Mouse (Mus musculus): ENCODE measurements around the gene 2300002M23Rik. TPM values are rescaled to one million over a fixed set of nuclear protein-coding genes. Genes with fewer than 3 reads are reported as not detected.

The 2300002M23Rik gene
- 0.11 TPM in 1 of 2 replicates, not detected in the other for polyA plus RNA-seq (2015; fragmentation: Nextera tagmentation; extraction: Ambion mirVana)

DNA sequence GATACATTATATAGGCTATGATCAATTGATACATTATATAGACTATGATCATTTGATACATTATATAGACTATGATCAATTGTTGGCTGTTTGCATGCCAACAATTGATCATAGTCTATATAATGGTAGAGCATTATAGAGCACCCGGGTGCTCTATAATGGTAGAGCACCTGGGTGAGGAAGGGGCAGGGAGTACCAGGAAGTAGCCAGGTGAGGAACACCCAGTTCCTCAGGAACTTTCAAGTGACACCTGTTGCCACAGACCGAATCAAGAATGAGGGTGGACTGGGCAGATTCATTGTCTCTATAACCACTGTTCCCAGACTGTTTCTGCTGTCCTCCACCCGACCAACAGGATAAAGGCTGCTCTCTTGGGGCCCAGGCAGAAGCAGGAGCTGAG is at the start of gene 2300002M23Rik:
TSS of gene 2300002M23Rik (plus strand) at position 301 of the 400 bp plus-strand sequence.
- Histone ChIP-seq H3K27ac (ENCODE audit: low read length) (no peak within 1 kb of the TSS), H3K9ac (ENCODE audit: low read length) (no peak within 1 kb of the TSS), H3K4me3 (ENCODE audit: low read length) (no peak within 1 kb of the TSS), H3K36me3 (ENCODE audit: control insufficient read depth, insufficient read depth, low read length) (no peaks in the 10 kb centered on the region), H3K4me1 (replicated peaks; ENCODE audit: control insufficient read depth, insufficient read depth, low read length) (peaks cover 8% of the 10 kb centered on the region; the same call in 1 of the 2 replicates), H3K27me3 (ENCODE audit: control insufficient read depth, insufficient read depth, low read depth, low read length) (peaks cover 15% of the 10 kb centered on the region), H3K4me2 (ENCODE audit: low read depth, low read length) (no peak within 1 kb of the TSS), H3K9me3 (ENCODE audit: control insufficient read depth, low read length) (no peaks in the 10 kb centered on the region)
- 45% methylated on average over 3 of the region's 3 CpGs for WGBS
- ATAC-seq (ENCODE audit: low read depth), result no peak

- H3K9me3 ChIP-seq (ENCODE audit: control insufficient read depth, low read length), result no peaks in the 10 kb centered on the region
- no peaks in the 10 kb centered on the region for H3K27me3 ChIP-seq (ENCODE audit: control insufficient read depth, insufficient read depth, low read depth, low read length)
- peak overlapping the region; percentile 72 for H3K4me2 ChIP-seq (ENCODE audit: low read depth, low read length)
- WGBS, result 5% methylated on average over 12 of the region's 12 CpGs
- peak overlapping the region; percentile 71 for H3K9ac ChIP-seq (ENCODE audit: low read length)
- peaks cover 2% of the 10 kb centered on the region; the same call in 1 of the 2 replicates for H3K36me3 ChIP-seq (ENCODE audit: control insufficient read depth, insufficient read depth, low read length)
- H3K4me3 ChIP-seq (ENCODE audit: low read length), result peak overlapping the region; percentile 69
- H3K27ac ChIP-seq (ENCODE audit: low read length), result peak overlapping the region; percentile 62
- ATAC-seq (ENCODE audit: low read depth), result no peak
- H3K4me1 ChIP-seq (replicated peaks; ENCODE audit: control insufficient read depth, insufficient read depth, low read length), result peaks cover 29% of the 10 kb centered on the region
Observed at GRCm38 (mm10) chr17:35517526-35517925, 49.7 kb upstream of the 2300002M23Rik start.

- 80% methylated on average over 9 of the region's 9 CpGs for WGBS
- no peak for ATAC-seq (ENCODE audit: low read depth)
- Histone ChIP-seq H3K4me1 (replicated peaks; ENCODE audit: control insufficient read depth, insufficient read depth, low read length) (no peaks in the 10 kb centered on the region), H3K27ac (ENCODE audit: low read length) (no peak overlapping the region), H3K4me2 (ENCODE audit: low read depth, low read length) (no peak overlapping the region), H3K9ac (ENCODE audit: low read length) (no peak overlapping the region), H3K9me3 (ENCODE audit: control insufficient read depth, low read length) (no peaks in the 10 kb centered on the region), H3K36me3 (ENCODE audit: control insufficient read depth, insufficient read depth, low read length) (peaks cover 25% of the 10 kb centered on the region), H3K4me3 (ENCODE audit: low read length) (no peak overlapping the region), H3K27me3 (ENCODE audit: control insufficient read depth, insufficient read depth, low read depth, low read length) (no peaks in the 10 kb centered on the region)
Observed at GRCm38 (mm10) chr17:35524354-35524753, 42.9 kb upstream of the 2300002M23Rik start.

DNA sequence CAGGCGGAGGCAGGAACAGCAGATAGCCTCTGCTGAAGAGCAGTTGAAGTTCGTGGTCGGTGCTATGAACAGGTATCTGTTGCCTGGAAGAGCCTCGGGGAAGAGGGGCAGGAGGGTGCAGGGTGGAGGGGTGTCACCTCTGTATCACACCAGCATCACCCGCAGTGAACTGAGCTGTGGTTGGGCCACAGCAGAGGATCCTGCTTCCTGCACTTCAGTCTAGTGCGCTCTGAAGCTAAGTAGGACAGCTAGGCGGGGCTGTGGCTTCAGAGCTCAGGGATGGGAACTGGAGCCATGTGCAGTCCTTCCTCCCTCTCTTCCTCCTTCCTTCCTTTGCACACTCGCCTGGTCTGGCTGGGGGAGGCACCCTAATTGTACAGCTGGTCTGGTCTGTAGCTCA is 40.6 kb upstream of the 2300002M23Rik start:
- no peak overlapping the region for H3K4me2 ChIP-seq (ENCODE audit: low read depth, low read length)
- no peak for ATAC-seq (ENCODE audit: low read depth)
- H3K27ac ChIP-seq (ENCODE audit: low read length), result no peak overlapping the region
- H3K4me3 ChIP-seq (ENCODE audit: low read length), result no peak overlapping the region
- no peaks in the 10 kb centered on the region for H3K27me3 ChIP-seq (ENCODE audit: control insufficient read depth, insufficient read depth, low read depth, low read length)
- H3K9ac ChIP-seq (ENCODE audit: low read length), result no peak overlapping the region; the same call in 1 of the 2 replicates
- 71% methylated on average over 8 of the region's 8 CpGs for WGBS
- no peaks in the 10 kb centered on the region for H3K9me3 ChIP-seq (ENCODE audit: control insufficient read depth, low read length)
- peaks cover 34% of the 10 kb centered on the region for H3K36me3 ChIP-seq (ENCODE audit: control insufficient read depth, insufficient read depth, low read length)
- no peaks in the 10 kb centered on the region for H3K4me1 ChIP-seq (replicated peaks; ENCODE audit: control insufficient read depth, insufficient read depth, low read length)

GRCm38 (mm10) chr17:35532360-35532759 is 34.9 kb upstream of the 2300002M23Rik start:
- Histone ChIP-seq H3K27ac (ENCODE audit: low read length) (no peak overlapping the region), H3K4me1 (replicated peaks; ENCODE audit: control insufficient read depth, insufficient read depth, low read length) (peaks cover 4% of the 10 kb centered on the region; the same call in 1 of the 2 replicates), H3K36me3 (ENCODE audit: control insufficient read depth, insufficient read depth, low read length) (peaks cover 22% of the 10 kb centered on the region), H3K4me2 (ENCODE audit: low read depth, low read length) (no peak overlapping the region), H3K9ac (ENCODE audit: low read length) (no peak overlapping the region), H3K9me3 (ENCODE audit: control insufficient read depth, low read length) (no peaks in the 10 kb centered on the region), H3K27me3 (ENCODE audit: control insufficient read depth, insufficient read depth, low read depth, low read length) (no peaks in the 10 kb centered on the region), H3K4me3 (ENCODE audit: low read length) (no peak overlapping the region)
- no peak for ATAC-seq (ENCODE audit: low read depth)
- WGBS, result 1% methylated on average over 3 of the region's 3 CpGs

GRCm38 (mm10) chr17:35532901-35533300 is 34.3 kb upstream of the 2300002M23Rik start, which contains the start of gene Psors1c2:
TSS of gene Psors1c2 (plus strand) at chr17:35533201.
- no peaks in the 10 kb centered on the region for H3K9me3 ChIP-seq (ENCODE audit: control insufficient read depth, low read length)
- H3K27ac ChIP-seq (ENCODE audit: low read length), result no peak within 1 kb of the TSS
- no peak for ATAC-seq (ENCODE audit: low read depth)
- peaks cover 20% of the 10 kb centered on the region for H3K36me3 ChIP-seq (ENCODE audit: control insufficient read depth, insufficient read depth, low read length)
- peaks cover 4% of the 10 kb centered on the region; the same call in 1 of the 2 replicates for H3K4me1 ChIP-seq (replicated peaks; ENCODE audit: control insufficient read depth, insufficient read depth, low read length)
- H3K4me2 ChIP-seq (ENCODE audit: low read depth, low read length), result no peak within 1 kb of the TSS
- WGBS, result 21% methylated on average over 7 of the region's 7 CpGs
- H3K9ac ChIP-seq (ENCODE audit: low read length), result no peak within 1 kb of the TSS
- no peak within 1 kb of the TSS for H3K4me3 ChIP-seq (ENCODE audit: low read length)
- H3K27me3 ChIP-seq (ENCODE audit: control insufficient read depth, insufficient read depth, low read depth, low read length), result no peaks in the 10 kb centered on the region

DNA sequence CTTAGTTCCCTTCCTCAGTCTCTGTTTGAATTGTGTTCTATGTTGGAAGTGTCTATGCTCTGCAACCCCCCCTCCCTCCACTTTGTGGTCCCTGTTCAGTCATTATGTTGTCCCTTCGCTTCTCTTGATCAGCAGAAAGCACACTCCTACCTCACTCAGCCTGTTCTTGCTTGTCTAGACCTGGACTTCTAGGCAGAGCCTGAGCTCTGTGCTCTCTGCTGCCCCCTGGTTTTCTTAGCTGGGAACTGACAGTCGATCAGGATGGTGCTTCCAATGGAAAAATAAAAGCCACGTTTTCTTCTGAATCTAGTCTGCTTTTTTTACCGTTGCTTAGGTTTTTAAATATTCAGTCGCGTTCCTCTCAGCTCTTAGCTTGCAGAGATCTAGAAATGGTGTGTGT is 32.9 kb upstream of the 2300002M23Rik start:
- 9% methylated on average over 6 of the region's 6 CpGs for WGBS
- no peak overlapping the region for H3K4me2 ChIP-seq (ENCODE audit: low read depth, low read length)

GRCm38 (mm10) chr17:35537421-35537820 is 29.8 kb upstream of the 2300002M23Rik start:
- no peaks in the 10 kb centered on the region for H3K9me3 ChIP-seq (ENCODE audit: control insufficient read depth, low read length)
- H3K4me3 ChIP-seq (ENCODE audit: low read length), result no peak overlapping the region
- WGBS, result 75% methylated on average over 4 of the region's 4 CpGs
- H3K9ac ChIP-seq (ENCODE audit: low read length), result no peak overlapping the region
- H3K4me2 ChIP-seq (ENCODE audit: low read depth, low read length), result no peak overlapping the region
- no peaks in the 10 kb centered on the region for H3K36me3 ChIP-seq (ENCODE audit: control insufficient read depth, insufficient read depth, low read length)
- no peaks in the 10 kb centered on the region for H3K27me3 ChIP-seq (ENCODE audit: control insufficient read depth, insufficient read depth, low read depth, low read length)
- ATAC-seq (ENCODE audit: low read depth), result no peak
- H3K27ac ChIP-seq (ENCODE audit: low read length), result no peak overlapping the region
- H3K4me1 ChIP-seq (replicated peaks; ENCODE audit: control insufficient read depth, insufficient read depth, low read length), result peaks cover 4% of the 10 kb centered on the region; the same call in 1 of the 2 replicates

More for the DNA sequence above, 32.9 kb upstream of the 2300002M23Rik start:
- H3K4me1 ChIP-seq (replicated peaks; ENCODE audit: control insufficient read depth, insufficient read depth, low read length), result peaks cover 4% of the 10 kb centered on the region; the same call in 1 of the 2 replicates
- peaks cover 9% of the 10 kb centered on the region for H3K36me3 ChIP-seq (ENCODE audit: control insufficient read depth, insufficient read depth, low read length)
- peak; percentile 72 for ATAC-seq (ENCODE audit: low read depth)
- no peak overlapping the region for H3K4me3 ChIP-seq (ENCODE audit: low read length)
- H3K27ac ChIP-seq (ENCODE audit: low read length), result no peak overlapping the region
- no peaks in the 10 kb centered on the region for H3K27me3 ChIP-seq (ENCODE audit: control insufficient read depth, insufficient read depth, low read depth, low read length)
- no peak overlapping the region for H3K9ac ChIP-seq (ENCODE audit: low read length)
- H3K9me3 ChIP-seq (ENCODE audit: control insufficient read depth, low read length), result no peaks in the 10 kb centered on the region

- no peak overlapping the region for H3K27ac ChIP-seq (ENCODE audit: low read length)
- ATAC-seq (ENCODE audit: low read depth), result no peak
- H3K9ac ChIP-seq (ENCODE audit: low read length), result no peak overlapping the region
- H3K9me3 ChIP-seq (ENCODE audit: control insufficient read depth, low read length), result no peaks in the 10 kb centered on the region
- H3K4me2 ChIP-seq (ENCODE audit: low read depth, low read length), result no peak overlapping the region
- no peak overlapping the region for H3K4me3 ChIP-seq (ENCODE audit: low read length)
- H3K4me1 ChIP-seq (replicated peaks; ENCODE audit: control insufficient read depth, insufficient read depth, low read length), result no peaks in the 10 kb centered on the region
- H3K27me3 ChIP-seq (ENCODE audit: control insufficient read depth, insufficient read depth, low read depth, low read length), result no peaks in the 10 kb centered on the region
- 64% methylated on average over 1 of the region's 1 CpGs for WGBS
- H3K36me3 ChIP-seq (ENCODE audit: control insufficient read depth, insufficient read depth, low read length), result no peaks in the 10 kb centered on the region
Observed at GRCm38 (mm10) chr17:35538476-35538875, 28.8 kb upstream of the 2300002M23Rik start.

Measured in lung, embryonic 16.5 days (tissue).